Mouse (Mus musculus) kidney, adult 18-20 months (tissue): ENCODE data around the gene 4932429P05Rik.

Experiments used
- DNase-seq: peaks from one replicate; pipeline ENCODE4 v3.0.0; 2021

Gene 4932429P05Rik

DNA sequence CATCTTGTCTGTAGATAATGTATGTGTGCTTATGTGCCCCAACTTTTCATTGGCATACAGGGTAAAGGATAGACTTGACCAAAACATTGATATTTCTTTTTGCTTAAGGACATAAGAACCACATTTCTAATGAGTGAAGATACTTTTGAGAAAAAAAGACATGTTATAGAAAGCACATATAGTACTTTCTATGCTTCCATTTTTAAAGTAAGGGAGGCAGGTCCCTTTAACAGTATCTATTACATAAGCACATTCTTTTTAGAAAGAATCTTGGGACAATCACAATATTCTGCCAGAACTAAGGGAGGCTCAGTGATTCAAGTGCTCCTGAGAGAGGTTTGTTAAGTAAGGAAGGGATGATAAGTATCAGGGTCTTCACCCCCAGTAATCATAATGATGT lies at the start of gene 4932429P05Rik:
4932429P05Rik (plus strand) TSS at position 301 of the 400 bp plus-strand sequence.
- no peak for DNase-seq
